Mouse (Mus musculus): ENCODE measurements at regions not wholly inside any gene's neighbourhood (a gene's known extent, or its start where the extent isn't known, plus 50 kb on each side); places are given as distances from the start of the nearest gene placed in this dataset.

DNA sequence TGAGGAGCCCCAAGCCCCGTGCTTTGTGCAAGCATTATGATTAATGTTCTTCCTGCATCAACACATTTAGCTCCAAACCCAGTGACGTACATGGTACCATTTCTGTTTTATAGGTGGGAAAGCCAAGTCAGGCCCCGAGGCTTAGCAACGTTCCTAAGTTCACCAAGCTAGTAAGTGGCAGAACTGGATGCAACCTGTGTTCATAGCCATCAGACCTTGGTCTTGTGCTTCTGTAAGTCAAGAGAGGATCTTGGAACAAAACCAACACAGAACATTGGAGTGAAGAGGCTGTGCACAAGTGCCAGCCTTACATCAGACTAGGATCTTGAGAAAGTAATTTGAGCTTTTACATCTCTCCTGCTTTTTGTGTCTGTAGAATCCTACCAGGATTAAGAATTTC is 71.3 kb downstream of the Cdc7 start:
- no peak for TF ChIP-seq GATA1 (IDR thresholded peaks at IDR 0.05; ENCODE audit: borderline replicate concordance, low read length)
- TF ChIP-seq FLI1 (IDR thresholded peaks at IDR 0.05; ENCODE audit: low read length) = no peak

All from megakaryocyte, embryonic 14.5 days (primary cell).